Mouse (Mus musculus): ENCODE results near the gene Shank1. TPM values are rescaled to one million over a fixed set of nuclear protein-coding genes. Genes with fewer than 3 reads are reported as not detected.
A peak's percentile ranks its signal among the peaks of the same experiment; 100 is the strongest.

The Shank1 gene
- total RNA-seq, 4 experiments from 2014 or later, result 9.3 to 17.6 (median 14.3) TPM

- peak; percentile 98 for DNase-seq
Observed at GRCm38 (mm10) chr7:44304775-44305641, 5.0 kb upstream of the Shank1 start.

- peak; percentile 24 for DNase-seq
Observed at GRCm38 (mm10) chr7:44305686-44306085, 4.4 kb upstream of the Shank1 start.

GRCm38 (mm10) chr7:44306516-44307240, 3.4 kb upstream of the Shank1 start, which contains the start of gene Clec11a:
Gene Clec11a (minus strand): TSS chr7:44306902.
- no peak for DNase-seq

GRCm38 (mm10) chr7:44307261-44308020, 2.6 kb upstream of the Shank1 start:
- no peak for DNase-seq

- no peak for DNase-seq
Observed at GRCm38 (mm10) chr7:44310285-44310877, 328 bp downstream of the Shank1 start.

GRCm38 (mm10) chr7:44310878-44311712, 1.0 kb downstream of the Shank1 start:
- DNase-seq, result no peak

- no peak for DNase-seq
Observed at GRCm38 (mm10) chr7:44311713-44312304, 1.8 kb downstream of the Shank1 start.

GRCm38 (mm10) chr7:44312484-44312883, 2.4 kb downstream of the Shank1 start:
- no peak for DNase-seq

- DNase-seq, result no peak
Observed at GRCm38 (mm10) chr7:44317913-44318312, 7.9 kb downstream of the Shank1 start.

- DNase-seq, result no peak
Observed at GRCm38 (mm10) chr7:44320886-44321285, 10.8 kb downstream of the Shank1 start.

- no peak for DNase-seq
Observed at GRCm38 (mm10) chr7:44322290-44322689, 12.2 kb downstream of the Shank1 start.

- DNase-seq, result no peak
Observed at GRCm38 (mm10) chr7:44326614-44327013, 16.6 kb downstream of the Shank1 start.

- no peak for DNase-seq
Observed at GRCm38 (mm10) chr7:44332336-44332735, 22.3 kb downstream of the Shank1 start.

- no peak for DNase-seq
Observed at GRCm38 (mm10) chr7:44334139-44334538, 24.1 kb downstream of the Shank1 start.

GRCm38 (mm10) chr7:44335031-44335878, 25.2 kb downstream of the Shank1 start:
- no peak for DNase-seq

GRCm38 (mm10) chr7:44336046-44337021, 26.3 kb downstream of the Shank1 start:
- no peak for DNase-seq

GRCm38 (mm10) chr7:44337121-44337849, 27.2 kb downstream of the Shank1 start:
- DNase-seq, result no peak

- no peak for DNase-seq
Observed at GRCm38 (mm10) chr7:44340226-44340625, 30.2 kb downstream of the Shank1 start.

Data from adrenal gland, adult 8-10 months (tissue).